Mouse (Mus musculus): ENCODE data around the gene Foxs1. TPM values are rescaled to one million over a fixed set of nuclear protein-coding genes. Genes with fewer than 3 reads are reported as not detected.

The Foxs1 gene
- polyA plus RNA-seq, 1 experiment from 2014 or later, result not detected

DNA sequence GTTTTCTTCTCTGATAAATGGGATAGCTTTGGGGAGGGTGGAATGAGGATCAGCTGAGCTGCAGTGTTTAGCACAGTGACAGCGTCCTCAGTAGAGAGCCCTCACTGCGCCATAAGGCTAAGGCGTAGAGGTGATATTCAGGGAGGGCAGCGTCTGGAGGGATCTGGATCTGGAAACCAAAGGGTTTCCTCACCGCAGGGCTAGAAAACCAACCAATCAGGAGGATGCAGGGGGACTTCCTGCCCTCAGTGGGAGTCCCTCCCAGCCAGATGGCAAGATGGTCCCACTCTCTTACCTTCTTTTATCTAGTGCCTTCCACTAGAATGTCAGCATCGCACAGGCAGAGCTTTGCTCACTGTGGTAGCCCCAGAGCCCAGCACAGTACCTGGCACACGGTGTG, 8.8 kb upstream of the Foxs1 start:
- Histone ChIP-seq H3K27ac (no peak overlapping the region), H3K4me3 (ENCODE audit: inconsistent target) (no peak overlapping the region), H3K36me3 (ENCODE audit: inconsistent target) (no peaks in the 10 kb centered on the region), H3K79me2 (ENCODE audit: inconsistent target) (no peaks in the 10 kb centered on the region)
- 31% methylated on average over 7 of the region's 7 CpGs for WGBS (ENCODE audit: missing documents)

DNA sequence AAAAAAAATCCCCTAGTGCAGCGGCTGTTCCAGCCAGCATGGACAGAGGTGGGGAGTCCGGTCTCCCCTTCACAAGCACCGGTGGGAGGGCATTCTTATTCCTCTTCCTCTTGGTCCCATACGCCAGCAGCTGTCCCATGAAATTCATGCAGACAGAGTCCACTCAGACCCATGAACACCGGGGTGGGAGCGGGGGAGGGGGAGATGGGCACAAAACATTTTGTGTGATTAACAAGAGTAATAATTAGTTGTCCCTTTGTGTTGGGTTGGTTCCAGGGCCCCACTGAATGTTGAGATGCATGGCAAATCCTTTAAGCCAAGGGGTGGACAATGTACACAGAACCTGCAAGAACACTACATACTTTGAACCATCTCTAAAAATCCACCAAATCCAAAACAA, 8.1 kb upstream of the Foxs1 start:
- H3K79me2 ChIP-seq (ENCODE audit: inconsistent target), result no peaks in the 10 kb centered on the region
- no peaks in the 10 kb centered on the region for H3K36me3 ChIP-seq (ENCODE audit: inconsistent target)
- WGBS (ENCODE audit: missing documents), result 83% methylated on average over 6 of the region's 6 CpGs
- no peak overlapping the region for H3K27ac ChIP-seq
- no peak overlapping the region for H3K4me3 ChIP-seq (ENCODE audit: inconsistent target)

DNA sequence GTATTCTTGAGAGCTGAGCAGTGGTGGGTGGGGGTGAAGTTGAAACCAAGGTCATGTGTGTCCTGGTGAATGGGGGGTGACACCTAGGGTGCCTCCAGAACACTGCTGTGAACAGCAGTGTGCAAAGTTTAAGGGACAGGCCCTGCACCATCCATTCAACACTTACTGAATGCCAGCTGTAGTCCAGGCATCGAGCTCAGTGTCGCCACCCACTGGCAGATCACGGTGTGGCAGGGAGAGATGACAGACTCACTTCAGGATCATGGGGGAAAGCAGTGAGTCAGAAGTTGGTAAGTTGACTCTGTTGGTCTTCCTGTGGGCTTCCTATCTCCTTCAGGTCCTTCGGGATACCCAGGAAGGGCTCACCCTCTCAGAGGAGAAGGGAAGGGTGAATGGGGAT, 6.8 kb upstream of the Foxs1 start:
- Histone ChIP-seq H3K4me3 (ENCODE audit: inconsistent target) (no peak overlapping the region), H3K36me3 (ENCODE audit: inconsistent target) (no peaks in the 10 kb centered on the region), H3K79me2 (ENCODE audit: inconsistent target) (no peaks in the 10 kb centered on the region), H3K27ac (no peak overlapping the region)
- WGBS (ENCODE audit: missing documents), result 4% methylated on average over 4 of the region's 4 CpGs

DNA sequence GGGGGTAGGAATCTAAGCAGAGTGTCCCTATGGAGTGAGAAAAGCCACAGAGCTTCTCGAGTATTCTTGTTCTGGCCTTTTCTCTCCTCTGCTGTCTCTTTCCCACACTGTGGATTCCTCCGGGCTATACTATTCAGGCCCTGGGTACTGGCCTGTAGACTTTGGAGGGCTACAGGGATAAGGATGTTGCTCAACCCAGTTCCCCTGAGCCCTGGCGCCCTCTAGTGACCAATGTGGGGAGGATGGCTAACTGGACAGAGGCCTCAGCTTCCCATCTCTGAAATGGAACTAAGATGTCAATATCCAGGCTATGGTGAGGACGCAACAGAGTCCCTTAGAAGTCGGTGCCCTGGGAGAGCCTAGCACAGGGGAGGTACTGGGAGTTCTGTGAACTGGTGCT, 606 bp upstream of the Foxs1 start:
- Histone ChIP-seq H3K27ac (no peak overlapping the region), H3K79me2 (ENCODE audit: inconsistent target) (no peaks in the 10 kb centered on the region), H3K4me3 (ENCODE audit: inconsistent target) (no peak overlapping the region), H3K36me3 (ENCODE audit: inconsistent target) (no peaks in the 10 kb centered on the region)
- WGBS (ENCODE audit: missing documents), result 28% methylated on average over 5 of the region's 5 CpGs

DNA sequence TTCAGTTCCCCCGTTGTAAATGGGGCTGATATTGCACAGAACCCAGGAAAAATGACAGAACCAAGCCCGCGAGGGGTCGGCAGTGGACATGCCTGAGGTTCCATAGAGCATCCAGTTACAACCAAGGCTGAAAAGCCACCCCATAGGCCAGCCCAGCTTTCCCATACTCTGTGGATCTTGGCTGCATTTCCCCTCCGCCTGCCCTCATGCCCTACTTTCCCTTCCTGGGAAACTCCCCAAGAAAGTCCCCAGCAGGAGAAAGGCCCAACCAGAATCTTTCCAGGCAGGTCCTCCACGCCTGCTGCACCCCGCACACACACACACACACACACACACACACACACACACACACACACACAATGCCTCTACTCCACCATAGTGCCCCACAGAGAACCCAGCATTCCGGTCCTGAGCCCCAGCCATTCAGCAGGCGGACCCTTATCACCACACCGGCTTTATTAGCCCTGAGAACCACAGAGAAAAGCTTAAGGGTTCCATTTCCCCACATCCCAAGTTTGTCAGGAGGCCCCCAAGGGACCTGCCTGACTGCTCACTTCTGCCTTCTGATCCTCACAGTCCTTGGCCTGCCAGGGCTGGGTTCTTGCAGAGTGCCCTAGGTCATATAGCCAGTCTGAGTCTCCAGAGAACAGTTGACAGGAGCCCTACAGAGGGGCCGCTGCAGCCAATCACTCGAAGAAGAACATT, 1.4 kb downstream of the Foxs1 start:
- Histone ChIP-seq H3K36me3 (ENCODE audit: inconsistent target) (no peaks in the 10 kb centered on the region), H3K4me3 (ENCODE audit: inconsistent target) (no peak overlapping the region), H3K79me2 (ENCODE audit: inconsistent target) (no peaks in the 10 kb centered on the region), H3K27ac (no peak overlapping the region)
- 97% methylated on average over 12 of the region's 12 CpGs for WGBS (ENCODE audit: missing documents)

DNA sequence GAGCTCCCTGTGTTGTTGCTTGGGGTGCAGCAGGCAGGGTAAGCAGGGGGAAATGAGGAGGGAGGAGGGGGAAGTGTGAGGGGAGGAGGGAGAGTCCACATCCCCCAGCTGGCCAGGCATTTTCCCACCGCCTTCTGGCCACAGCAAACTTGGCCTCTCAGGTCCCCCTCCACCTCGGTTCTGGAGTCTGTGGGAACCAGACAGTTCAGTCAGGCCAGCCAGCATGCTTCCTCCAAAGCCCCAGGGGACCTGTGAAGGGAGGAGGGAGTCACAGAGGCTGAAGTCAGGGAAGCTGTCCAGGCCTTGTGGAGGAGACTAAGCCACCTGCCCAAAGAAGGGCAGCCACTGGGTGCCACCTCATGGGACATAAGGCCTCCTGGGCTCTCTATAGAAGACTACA, 2.7 kb downstream of the Foxs1 start:
- no peak overlapping the region for H3K4me3 ChIP-seq (ENCODE audit: inconsistent target)
- no peaks in the 10 kb centered on the region for H3K36me3 ChIP-seq (ENCODE audit: inconsistent target)
- WGBS (ENCODE audit: missing documents), result 56% methylated on average over 2 of the region's 2 CpGs
- no peak overlapping the region for H3K27ac ChIP-seq
- no peaks in the 10 kb centered on the region for H3K79me2 ChIP-seq (ENCODE audit: inconsistent target)

DNA sequence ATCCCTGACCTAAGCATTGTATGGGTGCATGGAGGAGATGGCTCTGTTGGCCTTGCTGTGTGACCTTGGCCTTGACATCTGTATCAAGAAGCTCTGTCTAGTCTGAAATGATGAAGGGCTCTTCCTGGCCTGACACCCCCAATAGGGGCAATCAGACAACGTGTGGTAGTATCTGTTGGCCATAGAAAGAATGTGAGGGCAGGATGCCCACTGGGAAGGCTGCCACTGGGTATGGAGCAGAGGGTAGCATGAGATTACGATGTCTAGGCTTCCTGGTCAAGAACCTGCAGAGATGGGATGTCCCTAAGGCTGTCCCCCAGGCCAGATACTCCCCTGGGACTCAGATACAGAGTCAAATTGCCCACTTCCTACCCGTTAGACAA, 4.0 kb downstream of the Foxs1 start:
- Histone ChIP-seq H3K79me2 (ENCODE audit: inconsistent target) (no peaks in the 10 kb centered on the region), H3K36me3 (ENCODE audit: inconsistent target) (no peaks in the 10 kb centered on the region), H3K27ac (peak overlapping the region; percentile 93; the same call in 1 of the 2 replicates), H3K4me3 (ENCODE audit: inconsistent target) (no peak overlapping the region)
- WGBS (ENCODE audit: missing documents), result 98% methylated on average over 3 of the region's 3 CpGs

DNA sequence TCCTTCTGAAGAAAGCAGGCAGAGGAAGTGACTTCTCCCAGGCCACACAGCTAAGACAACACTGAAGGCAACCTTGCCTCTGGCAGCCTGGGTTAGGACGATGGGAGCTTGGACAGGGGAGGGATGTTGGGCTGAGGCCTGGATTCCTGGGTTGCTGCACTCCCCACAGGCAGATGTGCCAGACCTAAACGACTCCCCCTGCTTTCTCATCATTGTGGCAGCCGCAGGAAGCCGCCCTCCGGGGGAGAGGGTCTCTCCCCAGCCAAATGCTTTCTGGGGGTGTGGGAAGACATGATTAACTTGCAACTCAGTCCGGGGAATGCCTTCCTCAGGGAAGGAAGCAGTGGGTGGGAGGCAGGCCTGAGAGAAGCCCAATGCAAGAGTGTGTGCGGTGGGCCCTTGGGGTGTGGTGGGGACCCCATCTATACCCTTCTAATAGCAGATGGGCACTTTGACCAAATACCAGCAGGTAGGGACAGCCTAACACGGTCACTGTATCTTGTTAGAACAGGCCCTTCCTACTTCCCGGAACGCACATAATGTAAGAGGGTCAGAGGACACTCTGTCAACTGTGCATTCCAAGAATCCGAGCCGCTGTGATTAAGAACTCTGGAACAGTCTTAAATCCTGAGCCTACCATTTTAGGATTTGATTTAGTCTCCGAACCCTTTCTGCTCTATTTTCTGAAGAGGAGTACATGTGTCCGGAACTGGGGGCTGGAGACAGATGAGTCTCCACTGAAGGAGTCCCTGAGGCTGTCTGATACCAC, 4.6 kb downstream of the Foxs1 start:
- 85% methylated on average over 14 of the region's 14 CpGs for WGBS (ENCODE audit: missing documents)
- no peak overlapping the region for H3K4me3 ChIP-seq (ENCODE audit: inconsistent target)

DNA sequence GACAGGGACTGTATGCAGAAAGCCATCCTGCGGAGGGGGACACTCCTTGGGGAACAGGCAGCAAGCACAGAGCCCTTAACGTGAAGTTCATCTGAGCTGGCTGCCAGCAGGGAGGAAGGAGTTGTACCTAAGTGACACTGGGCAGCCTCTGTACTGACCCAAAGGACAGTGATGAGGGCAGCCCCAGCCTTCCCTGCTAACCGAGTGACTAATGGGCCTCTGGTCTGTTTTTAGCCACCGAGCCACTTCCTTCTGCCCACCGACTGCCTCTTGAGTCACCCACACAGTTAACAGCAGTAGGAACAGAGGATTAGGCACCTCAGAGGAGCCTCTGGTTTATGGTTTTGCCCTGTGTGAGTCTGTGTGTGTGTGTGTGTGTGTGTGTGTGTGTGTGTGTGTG, 5.6 kb downstream of the Foxs1 start:
- Histone ChIP-seq H3K79me2 (ENCODE audit: inconsistent target) (no peaks in the 10 kb centered on the region), H3K4me3 (ENCODE audit: inconsistent target) (no peak overlapping the region), H3K27ac (peak overlapping the region; percentile 93), H3K36me3 (ENCODE audit: inconsistent target) (no peaks in the 10 kb centered on the region)
- 8% methylated on average over 5 of the region's 5 CpGs for WGBS (ENCODE audit: missing documents)

More for the DNA sequence above, 4.6 kb downstream of the Foxs1 start:
- Histone ChIP-seq H3K79me2 (ENCODE audit: inconsistent target) (no peaks in the 10 kb centered on the region), H3K27ac (peak overlapping the region; percentile 93), H3K36me3 (ENCODE audit: inconsistent target) (no peaks in the 10 kb centered on the region)

DNA sequence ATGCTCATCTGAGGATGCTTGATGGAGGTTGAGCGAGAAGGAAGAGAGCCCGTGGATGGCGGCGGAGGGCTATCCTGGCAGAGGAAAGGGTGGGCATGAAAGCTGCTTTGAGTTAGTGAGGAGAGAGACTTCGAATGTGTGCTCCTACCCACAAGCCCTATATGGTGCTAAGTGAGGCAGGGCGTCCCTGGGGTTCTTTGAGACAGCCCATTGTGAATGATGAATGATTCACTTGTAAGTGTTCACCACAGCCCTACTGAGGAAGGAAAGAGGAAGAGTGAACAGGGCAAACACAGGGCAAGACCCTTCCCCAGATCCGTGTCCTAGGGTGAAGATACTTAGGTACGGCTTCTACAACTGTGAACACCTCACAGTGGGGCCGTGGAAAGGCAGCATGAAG, 6.1 kb downstream of the Foxs1 start:
- Histone ChIP-seq H3K79me2 (ENCODE audit: inconsistent target) (no peaks in the 10 kb centered on the region), H3K4me3 (ENCODE audit: inconsistent target) (no peak overlapping the region), H3K36me3 (ENCODE audit: inconsistent target) (no peaks in the 10 kb centered on the region), H3K27ac (peak overlapping the region; percentile 93)
- 50% methylated on average over 7 of the region's 9 CpGs for WGBS (ENCODE audit: missing documents)

DNA sequence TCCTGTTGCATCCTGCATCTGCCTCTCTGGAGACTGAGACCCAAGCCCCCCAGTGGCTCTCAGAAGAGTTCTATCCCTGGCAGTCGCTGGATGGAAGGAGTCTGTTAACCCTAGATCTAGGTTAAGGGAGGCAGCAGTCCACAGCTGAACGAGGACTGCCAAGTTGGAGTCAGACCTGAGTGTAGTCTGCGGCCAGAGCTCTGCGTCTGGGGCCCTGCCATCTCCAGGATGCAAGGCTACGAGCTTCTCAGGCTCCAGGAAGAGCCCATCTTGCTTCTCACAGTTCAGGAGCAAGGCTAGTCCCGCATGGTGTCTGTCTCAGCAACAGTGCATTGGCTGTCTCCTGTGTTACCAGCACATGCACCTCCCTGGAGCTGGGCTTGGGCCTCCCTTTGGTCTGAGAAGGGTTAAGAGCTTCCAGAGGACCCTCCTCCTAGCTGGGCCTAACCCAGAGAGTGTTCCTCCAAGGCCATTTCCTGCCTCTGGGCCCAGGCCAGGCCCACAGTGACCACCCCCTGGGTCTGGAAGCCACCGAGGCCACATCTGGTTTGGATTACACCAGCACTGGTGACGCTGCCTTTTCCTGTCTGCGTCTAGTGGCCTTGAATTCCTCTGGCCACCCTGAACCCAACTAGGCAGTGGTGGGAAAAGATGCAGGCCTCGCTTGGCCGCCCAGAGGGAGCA, 7.7 kb downstream of the Foxs1 start:
- H3K79me2 ChIP-seq (ENCODE audit: inconsistent target), result no peaks in the 10 kb centered on the region
- no peak overlapping the region for H3K4me3 ChIP-seq (ENCODE audit: inconsistent target)
- H3K36me3 ChIP-seq (ENCODE audit: inconsistent target), result no peaks in the 10 kb centered on the region
- peak overlapping the region; percentile 93 for H3K27ac ChIP-seq
- 65% methylated on average over 9 of the region's 11 CpGs for WGBS (ENCODE audit: missing documents)

DNA sequence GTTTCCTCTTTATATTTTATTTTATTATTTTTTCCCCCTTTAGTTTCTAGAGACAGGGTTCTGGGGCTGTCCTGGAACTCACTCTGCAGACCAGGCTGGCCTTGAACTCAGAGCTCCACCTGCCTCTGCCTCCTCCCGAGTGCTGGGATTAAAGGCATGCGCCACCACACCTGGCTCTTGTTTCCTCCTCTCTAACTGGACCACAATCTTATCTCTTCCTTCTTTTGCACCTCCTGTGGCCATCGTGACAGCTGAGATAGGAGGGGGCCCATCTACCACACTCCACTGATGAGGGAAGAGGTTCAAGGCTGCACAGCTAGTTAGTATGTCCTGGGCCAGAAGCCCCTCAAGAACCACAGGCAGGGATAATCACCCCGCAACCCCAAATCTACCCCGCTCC, 8.5 kb downstream of the Foxs1 start:
- no peak overlapping the region for H3K27ac ChIP-seq
- no peaks in the 10 kb centered on the region for H3K36me3 ChIP-seq (ENCODE audit: inconsistent target)
- 85% methylated on average over 5 of the region's 5 CpGs for WGBS (ENCODE audit: missing documents)
- H3K79me2 ChIP-seq (ENCODE audit: inconsistent target), result no peaks in the 10 kb centered on the region
- no peak overlapping the region for H3K4me3 ChIP-seq (ENCODE audit: inconsistent target)

DNA sequence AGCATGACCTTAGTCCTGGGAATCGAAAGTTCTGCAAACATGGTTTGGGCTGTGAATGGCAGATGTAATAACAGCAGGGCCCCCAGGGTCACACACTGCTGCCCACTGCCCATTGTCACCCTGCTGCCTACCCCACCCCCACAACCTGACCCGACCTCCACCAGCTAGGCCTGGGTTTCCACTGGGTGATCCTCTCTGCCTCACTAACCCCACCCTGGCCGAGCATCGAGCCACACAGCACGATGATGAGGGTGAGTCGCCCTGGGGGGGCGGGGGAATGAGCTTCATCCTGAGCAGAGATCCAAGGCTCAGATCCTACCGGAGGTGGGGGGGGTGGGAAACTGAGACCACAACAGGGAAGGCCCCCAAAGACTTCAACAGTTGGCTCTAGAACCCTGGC, 8.9 kb downstream of the Foxs1 start:
- Histone ChIP-seq H3K36me3 (ENCODE audit: inconsistent target) (no peaks in the 10 kb centered on the region), H3K27ac (no peak overlapping the region), H3K79me2 (ENCODE audit: inconsistent target) (no peaks in the 10 kb centered on the region), H3K4me3 (ENCODE audit: inconsistent target) (no peak overlapping the region)
- WGBS (ENCODE audit: missing documents), result 71% methylated on average over 8 of the region's 8 CpGs

DNA sequence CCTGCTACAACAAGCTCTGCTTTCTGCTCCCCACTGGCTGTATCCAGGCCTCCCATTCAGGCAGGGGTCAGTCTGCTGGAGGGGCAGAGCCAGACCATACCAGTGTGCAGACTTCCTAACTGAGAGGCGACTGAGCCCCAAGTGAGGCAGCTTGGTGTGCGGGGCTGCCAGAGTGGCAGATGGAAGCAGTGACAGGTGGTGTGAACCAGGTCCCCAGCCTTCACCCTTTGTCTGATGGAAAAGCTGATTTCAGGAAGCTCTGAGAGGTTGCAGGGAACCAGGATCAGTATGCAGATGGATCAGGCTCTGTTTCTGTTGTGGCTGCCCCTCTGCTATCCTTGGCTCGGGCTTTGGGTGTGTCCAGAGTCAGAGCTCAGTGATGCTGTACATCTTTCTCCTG, 9.4 kb downstream of the Foxs1 start:
- WGBS (ENCODE audit: missing documents), result 93% methylated on average over 3 of the region's 3 CpGs
- Histone ChIP-seq H3K36me3 (ENCODE audit: inconsistent target) (no peaks in the 10 kb centered on the region), H3K79me2 (ENCODE audit: inconsistent target) (no peaks in the 10 kb centered on the region), H3K4me3 (ENCODE audit: inconsistent target) (no peak overlapping the region), H3K27ac (no peak overlapping the region)

DNA sequence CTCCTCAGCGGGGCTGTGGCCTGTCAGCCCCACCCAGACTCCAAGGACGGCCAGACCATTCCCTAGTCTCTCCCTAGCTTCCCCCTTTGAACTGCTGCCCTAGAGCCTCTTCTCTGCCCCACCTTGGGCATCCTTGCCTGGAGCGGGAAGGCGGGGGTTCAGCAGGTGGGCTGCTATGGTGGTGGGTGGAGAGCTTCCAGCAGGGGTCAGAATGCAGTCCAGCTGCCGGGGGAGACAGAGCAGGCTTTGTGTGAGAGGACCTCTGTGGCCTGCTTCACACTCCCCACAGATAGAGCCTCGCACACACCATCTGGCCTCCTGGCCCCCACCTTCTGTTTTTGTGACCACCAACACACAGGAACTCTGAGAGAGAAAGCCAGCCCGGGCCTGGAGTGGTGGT, 10.6 kb downstream of the Foxs1 start:
- H3K4me3 ChIP-seq (ENCODE audit: inconsistent target), result no peak overlapping the region
- no peaks in the 10 kb centered on the region for H3K79me2 ChIP-seq (ENCODE audit: inconsistent target)
- no peaks in the 10 kb centered on the region for H3K36me3 ChIP-seq (ENCODE audit: inconsistent target)
- H3K27ac ChIP-seq, result no peak overlapping the region
- WGBS (ENCODE audit: missing documents), result 89% methylated on average over 6 of the region's 7 CpGs
